Mouse (Mus musculus) intestine, embryonic 15.5 days (tissue): Measurements from ENCODE around the gene Cd83. TPM values are rescaled to one million over a fixed set of nuclear protein-coding genes. Genes with fewer than 3 reads are reported as not detected.

Source experiments
- polyA plus RNA-seq: library from polyadenylated mRNA; unstranded; fragments of >200 nt; fragmentation: Nextera tagmentation; extraction: Ambion mirVana; gene quantifications from 2 replicates; pipeline ENCODE4 v1.2.1, GENCODE M21; 2015

Cd83 gene
- polyA plus RNA-seq, 1 experiment from 2014 or later: 9.1 TPM

Other genes starting within 250 kb of the Cd83 start
- 11.0 TPM in 2 replicates for gene Mcur1, start 224.6 kb upstream of the Cd83 start, polyA plus RNA-seq
- 1.9 and 2.4 TPM in 2 replicates for gene Rnf182, start 169.1 kb upstream of the Cd83 start, polyA plus RNA-seq